Mouse (Mus musculus) intestine, embryonic 14.5 days (tissue): Measurements from ENCODE around the gene Glis1. TPM values are rescaled to one million over a fixed set of nuclear protein-coding genes. Genes with fewer than 3 reads are reported as not detected.

Experiments
- ATAC-seq: fragments of 200-750 bp; cut with Nextera tagmentation; replicated peaks from 2 replicates; pipeline ENCODE4 v1.8.0; 2017; ENCODE audit warnings: low read depth, moderate number of reproducible peaks, moderate TSS enrichment, moderate library complexity; ENCODE audit not compliant: low FRiP score, low TSS enrichment
- DNase-seq: peaks from one replicate; pipeline ENCODE4 v3.0.0-alpha.2; 2018; ENCODE audit warnings: low spot score
- H3K27ac ChIP-seq: fragments of 300-500 bp; sonication (generic); 2 replicates; pipeline ENCODE4 v1.5.1; 2014; ENCODE audit warnings: low read depth, mild to moderate bottlenecking, control low read depth
- H3K27me3 ChIP-seq: fragments of 300-500 bp; sonication (generic); replicated peaks from 2 replicates; pipeline ENCODE4 v1.6.1; 2014; ENCODE audit warnings: low read length, control low read depth; ENCODE audit not compliant: control insufficient read depth, insufficient read depth
- H3K36me3 ChIP-seq: fragments of 300-500 bp; sonication (generic); 2 replicates; pipeline ENCODE4 v1.6.1; 2014; ENCODE audit warnings: low read length, control low read depth; ENCODE audit not compliant: control insufficient read depth, insufficient read depth
- H3K4me1 ChIP-seq: fragments of 300-500 bp; sonication (generic); replicated peaks from 2 replicates; pipeline ENCODE4 v1.6.1; 2014; ENCODE audit warnings: low read length, control low read depth, mixed read lengths; ENCODE audit not compliant: control insufficient read depth, insufficient read depth
- H3K4me2 ChIP-seq: fragments of 300-500 bp; sonication (generic); 2 replicates; pipeline ENCODE4 v1.6.1; 2014; ENCODE audit warnings: low read length
- H3K4me3 ChIP-seq: fragments of 300-500 bp; sonication (generic); 2 replicates; pipeline ENCODE4 v1.5.1; 2014; ENCODE audit warnings: low read depth, low read length, control low read depth, mixed read lengths
- H3K9ac ChIP-seq: fragments of 300-500 bp; sonication (generic); 2 replicates; pipeline ENCODE4 v1.6.1; 2014; ENCODE audit warnings: mild to moderate bottlenecking, low read length
- H3K9me3 ChIP-seq: fragments of 300-500 bp; sonication (generic); 2 replicates; pipeline ENCODE4 v1.6.1; 2016; ENCODE audit warnings: low read length, control low read depth; ENCODE audit not compliant: control insufficient read depth
- WGBS: fragments of 180-500 bp; shearing (Covaris S2); extraction: QIAGEN DNeasy Blood & Tissue Kit; methylation state at CpG from one replicate; pipeline ENCODE4 v1.1.7; 2014; 5-methylcytosine and 5-hydroxymethylcytosine counted together
- polyA plus RNA-seq: library from polyadenylated mRNA; unstranded; fragments of >200 nt; fragmentation: Nextera tagmentation; extraction: Ambion mirVana; gene quantifications from 2 replicates; pipeline ENCODE4 v1.2.1, GENCODE M21; 2014

Gene Glis1
- polyA plus RNA-seq, 1 experiment from 2014 or later, result 0.43 TPM

DNA sequence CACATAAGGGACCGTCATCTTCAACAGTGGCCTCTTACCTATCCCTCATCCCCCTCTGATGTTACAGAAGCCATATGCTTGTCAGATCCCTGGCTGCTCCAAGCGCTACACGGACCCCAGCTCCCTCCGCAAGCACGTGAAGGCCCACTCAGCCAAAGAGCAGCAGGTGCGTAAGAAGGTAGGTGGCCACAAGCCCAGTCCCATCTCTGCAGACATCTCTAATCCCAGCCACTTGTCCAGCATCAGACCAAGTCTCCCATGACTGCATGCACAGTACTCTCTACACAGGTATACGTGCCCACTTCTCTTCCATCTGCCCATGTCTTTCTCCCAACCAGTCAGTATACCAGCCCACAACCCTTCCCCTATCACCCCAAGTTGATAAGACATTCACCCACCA lies 185.1 kb downstream of the Glis1 start:
- no peak for ATAC-seq
- H3K4me3 ChIP-seq, result no peak overlapping the region
- 92% methylated on average over 7 of the region's 7 CpGs for WGBS
- H3K27me3 ChIP-seq, result no peaks in the 10 kb centered on the region
- H3K4me1 ChIP-seq, result no peaks in the 10 kb centered on the region
- H3K9ac ChIP-seq, result no peak overlapping the region
- no peaks in the 10 kb centered on the region for H3K36me3 ChIP-seq
- DNase-seq, result no peak
- no peak overlapping the region for H3K27ac ChIP-seq
- H3K9me3 ChIP-seq, result no peaks in the 10 kb centered on the region
- H3K4me2 ChIP-seq, result no peak overlapping the region

DNA sequence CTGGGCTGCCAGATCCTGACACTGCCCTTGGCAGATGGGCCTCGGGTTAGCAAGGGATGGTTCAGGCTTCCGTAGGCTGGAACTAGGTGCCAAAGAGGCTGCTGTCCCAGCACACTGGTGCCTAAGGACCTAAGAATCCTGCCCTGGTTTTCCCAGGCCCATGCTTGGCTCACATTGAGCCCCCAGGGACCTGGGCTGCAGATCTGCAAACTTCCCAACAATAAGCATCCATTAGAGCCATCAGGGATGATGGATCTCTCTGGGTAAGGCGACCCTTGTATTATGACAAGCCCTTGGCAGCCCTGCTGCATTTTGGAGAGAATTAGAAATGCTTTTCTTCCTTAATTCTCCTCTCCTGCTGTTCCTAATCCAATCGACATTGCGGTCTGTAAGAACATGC lies 187.0 kb downstream of the Glis1 start:
- Histone ChIP-seq H3K9me3 (no peaks in the 10 kb centered on the region), H3K27ac (no peak overlapping the region), H3K4me1 (no peaks in the 10 kb centered on the region), H3K27me3 (0 out of 2 replicates have a peak, but pooled peaks cover under 1% of the 10 kb centered on the region), H3K4me3 (no peak overlapping the region), H3K4me2 (no peak overlapping the region), H3K9ac (no peak overlapping the region), H3K36me3 (no peaks in the 10 kb centered on the region)
- 72% methylated on average over 5 of the region's 5 CpGs for WGBS
- ATAC-seq, result no peak
- no peak for DNase-seq

DNA sequence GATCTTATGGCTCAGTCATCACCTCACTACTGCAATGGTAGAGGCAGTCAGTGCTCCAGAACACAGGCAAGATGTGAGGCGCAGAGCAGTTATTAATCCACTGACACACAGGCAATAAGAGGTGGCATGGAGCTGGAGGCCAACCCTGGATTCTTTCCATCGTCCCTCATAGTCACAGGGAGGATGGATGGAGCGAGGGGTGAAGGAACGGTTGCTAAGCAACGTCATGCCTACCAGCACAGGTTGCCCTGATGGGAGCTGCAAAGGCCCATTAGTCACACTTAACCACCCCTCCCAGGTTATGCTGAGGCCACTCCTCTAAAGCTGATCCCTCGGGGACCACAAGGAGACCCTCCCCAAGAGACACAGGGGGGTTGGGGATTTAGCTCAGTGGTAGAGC lies 187.9 kb downstream of the Glis1 start:
- no peak overlapping the region for H3K27ac ChIP-seq
- WGBS, result 70% methylated on average over 6 of the region's 6 CpGs

DNA sequence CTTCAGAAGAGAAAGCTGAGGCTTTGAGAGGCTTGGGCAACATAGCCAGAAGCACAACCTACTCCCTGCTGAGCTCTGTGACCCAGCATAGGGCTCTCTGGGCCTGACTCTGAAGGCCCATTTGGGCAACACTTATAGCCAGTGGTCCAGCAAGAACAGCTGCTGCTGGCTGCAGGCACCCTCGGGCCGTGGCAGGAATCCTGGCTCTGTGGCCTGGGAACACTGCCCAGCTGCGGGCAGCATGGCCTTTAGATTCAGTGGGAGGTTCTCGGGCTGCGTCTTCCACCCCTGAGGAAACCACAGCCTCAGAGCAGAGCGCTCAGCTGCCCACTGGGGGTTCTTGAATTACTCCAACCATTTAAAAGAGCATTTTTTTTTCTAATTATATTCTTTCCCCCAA lies 189.5 kb downstream of the Glis1 start:
- no peak for ATAC-seq
- Histone ChIP-seq H3K36me3 (no peaks in the 10 kb centered on the region), H3K9me3 (no peaks in the 10 kb centered on the region), H3K27me3 (0 out of 2 replicates have a peak, but pooled peaks cover 5% of the 10 kb centered on the region), H3K4me1 (no peaks in the 10 kb centered on the region), H3K4me2 (no peak overlapping the region), H3K9ac (no peak overlapping the region), H3K4me3 (no peak overlapping the region), H3K27ac (no peak overlapping the region)
- WGBS, result 76% methylated on average over 6 of the region's 6 CpGs
- DNase-seq, result no peak

More for the DNA sequence above, 187.9 kb downstream of the Glis1 start:
- no peak overlapping the region for H3K4me2 ChIP-seq
- H3K36me3 ChIP-seq, result no peaks in the 10 kb centered on the region
- H3K4me3 ChIP-seq, result no peak overlapping the region
- 0 out of 2 replicates have a peak, but pooled peaks cover 5% of the 10 kb centered on the region for H3K27me3 ChIP-seq
- DNase-seq (no peak), ATAC-seq (no peak)
- no peaks in the 10 kb centered on the region for H3K4me1 ChIP-seq
- H3K9ac ChIP-seq, result no peak overlapping the region
- H3K9me3 ChIP-seq, result no peaks in the 10 kb centered on the region

DNA sequence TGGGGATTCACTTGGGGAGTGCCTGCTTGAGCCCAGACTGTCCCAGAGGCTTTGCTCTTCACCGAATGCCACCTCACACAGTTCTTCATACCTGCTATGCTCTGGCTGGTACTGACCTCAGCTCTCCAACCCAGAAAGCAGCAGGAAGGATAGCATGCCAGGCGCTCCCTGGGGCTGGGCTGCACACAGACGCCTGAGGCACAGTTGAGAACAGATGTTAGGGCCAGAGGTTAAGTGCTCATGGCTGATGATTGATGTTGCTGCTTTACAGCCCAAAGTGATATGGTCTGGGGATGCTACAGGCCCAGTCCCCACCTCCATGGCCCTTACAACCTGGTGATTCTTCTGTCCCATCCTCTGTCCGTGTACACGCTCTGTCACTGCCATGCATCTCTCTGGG lies 190.6 kb downstream of the Glis1 start:
- ATAC-seq (no peak), DNase-seq (no peak)
- Histone ChIP-seq H3K36me3 (no peaks in the 10 kb centered on the region), H3K9ac (no peak overlapping the region), H3K4me2 (no peak overlapping the region), H3K4me1 (no peaks in the 10 kb centered on the region), H3K4me3 (no peak overlapping the region), H3K27me3 (0 out of 2 replicates have a peak, but pooled peaks cover 5% of the 10 kb centered on the region), H3K9me3 (no peaks in the 10 kb centered on the region), H3K27ac (no peak overlapping the region)
- 45% methylated on average over 5 of the region's 5 CpGs for WGBS

DNA sequence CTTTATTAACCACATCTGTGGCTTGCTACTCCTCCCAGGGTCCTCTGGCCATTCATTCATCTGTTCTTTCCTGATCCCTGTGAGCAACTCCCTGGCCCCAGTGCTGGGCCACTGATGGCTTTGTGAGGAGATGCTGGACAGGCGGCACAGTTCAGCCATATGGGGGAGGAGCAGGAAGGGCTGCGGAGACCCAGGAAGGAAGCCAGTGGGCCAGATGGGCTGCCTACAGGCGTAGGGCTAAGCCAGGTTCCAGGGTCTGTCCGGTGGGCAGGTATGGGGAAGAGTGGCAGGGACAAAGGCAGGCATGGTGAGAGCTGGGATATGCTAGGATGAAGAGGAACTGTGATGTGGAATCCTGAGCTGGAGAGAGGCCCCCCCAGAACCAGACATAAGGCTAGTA lies 193.8 kb downstream of the Glis1 start:
- ATAC-seq (no peak), DNase-seq (no peak)
- no peak overlapping the region for H3K27ac ChIP-seq
- no peaks in the 10 kb centered on the region for H3K4me1 ChIP-seq
- WGBS, result 79% methylated on average over 4 of the region's 4 CpGs
- H3K4me2 ChIP-seq, result no peak overlapping the region
- H3K9ac ChIP-seq, result no peak overlapping the region
- H3K36me3 ChIP-seq, result no peaks in the 10 kb centered on the region
- H3K27me3 ChIP-seq, result 0 out of 2 replicates have a peak, but pooled peaks cover 5% of the 10 kb centered on the region
- H3K4me3 ChIP-seq, result no peak overlapping the region
- no peaks in the 10 kb centered on the region for H3K9me3 ChIP-seq

DNA sequence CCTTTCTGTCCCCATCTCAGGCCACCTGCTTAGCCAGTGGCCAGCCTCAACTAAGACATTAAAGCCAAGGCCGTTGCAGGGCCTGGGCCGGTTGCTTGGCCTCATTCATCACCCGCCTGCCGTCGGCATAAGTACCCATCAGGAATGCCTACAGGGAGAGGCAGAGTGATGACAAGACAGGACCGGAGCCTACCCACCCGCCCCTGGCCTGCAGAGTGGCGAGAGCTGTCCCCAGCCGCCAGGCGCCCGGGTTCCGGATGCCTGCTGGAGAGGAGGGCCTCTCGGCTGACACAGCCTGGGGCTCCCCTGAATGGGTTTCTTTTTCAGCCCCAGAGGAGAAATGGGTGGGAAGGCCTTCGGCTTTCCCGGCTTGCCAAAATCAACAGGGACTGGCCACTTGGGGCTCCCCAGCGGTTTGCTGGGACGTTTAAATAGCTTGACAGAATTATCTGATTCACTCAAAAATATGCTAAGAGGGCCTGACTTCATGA lies 194.6 kb downstream of the Glis1 start:
- no peaks in the 10 kb centered on the region for H3K9me3 ChIP-seq

DNA sequence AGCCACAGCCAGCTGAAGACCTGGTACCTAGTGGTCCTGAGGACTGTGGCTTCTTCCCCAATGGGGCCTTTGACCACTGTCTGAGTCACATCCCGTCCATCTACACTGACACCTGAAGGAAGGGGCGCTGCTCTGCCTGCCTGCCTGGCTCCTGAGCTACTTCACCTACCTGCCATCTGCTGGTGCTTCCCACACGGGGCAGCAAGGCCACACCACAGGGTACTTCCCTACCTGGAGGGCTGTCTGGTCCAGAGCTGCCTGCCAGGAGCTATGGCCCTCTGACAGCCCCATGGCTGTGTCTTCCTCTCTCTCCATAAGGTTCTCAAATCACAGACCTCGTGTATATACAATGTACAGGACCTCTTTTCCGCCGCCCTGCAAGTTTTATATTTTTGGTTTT lies 200.2 kb downstream of the Glis1 start:
- 66% methylated on average over 6 of the region's 6 CpGs for WGBS

More for the DNA sequence above, 194.6 kb downstream of the Glis1 start:
- DNase-seq (no peak), ATAC-seq (no peak)
- 0 out of 2 replicates have a peak, but pooled peaks cover 5% of the 10 kb centered on the region for H3K27me3 ChIP-seq
- 67% methylated on average over 17 of the region's 17 CpGs for WGBS
- H3K4me1 ChIP-seq, result no peaks in the 10 kb centered on the region
- no peak overlapping the region for H3K27ac ChIP-seq
- H3K4me3 ChIP-seq, result no peak overlapping the region
- H3K36me3 ChIP-seq, result no peaks in the 10 kb centered on the region
- H3K9ac ChIP-seq, result no peak overlapping the region
- H3K4me2 ChIP-seq, result no peak overlapping the region

DNA sequence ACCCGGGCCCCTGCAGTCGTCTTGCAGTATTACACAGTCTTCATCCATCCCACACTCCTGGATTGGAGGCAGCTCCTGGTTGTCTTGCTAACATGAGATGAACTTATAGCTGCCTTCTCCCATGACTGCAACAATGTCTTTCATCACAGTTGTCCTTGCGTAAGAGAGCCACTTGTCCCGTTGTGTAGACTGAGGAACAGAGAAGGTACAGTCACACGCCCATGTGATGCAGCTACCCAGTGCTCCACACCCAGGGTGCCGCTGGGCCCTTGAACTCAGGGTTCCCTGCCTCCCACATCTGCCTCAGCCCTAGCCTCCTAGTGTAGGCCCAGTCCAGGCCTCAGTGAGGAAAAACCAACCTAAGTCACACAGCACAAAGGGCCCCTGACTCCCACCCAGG lies 201.7 kb downstream of the Glis1 start:
- no peak overlapping the region for H3K9ac ChIP-seq
- no peaks in the 10 kb centered on the region for H3K9me3 ChIP-seq
- no peak for DNase-seq
- WGBS, result 76% methylated on average over 6 of the region's 6 CpGs
- peaks cover 9% of the 10 kb centered on the region; the same call in 1 of the 2 replicates for H3K4me1 ChIP-seq
- H3K27me3 ChIP-seq, result no peaks in the 10 kb centered on the region
- H3K27ac ChIP-seq, result no peak overlapping the region
- no peak for ATAC-seq
- no peak overlapping the region for H3K4me3 ChIP-seq
- H3K4me2 ChIP-seq, result no peak overlapping the region
- no peaks in the 10 kb centered on the region for H3K36me3 ChIP-seq

More for the DNA sequence above, 200.2 kb downstream of the Glis1 start:
- Histone ChIP-seq H3K4me2 (no peak overlapping the region), H3K9ac (no peak overlapping the region), H3K9me3 (no peaks in the 10 kb centered on the region), H3K4me3 (no peak overlapping the region), H3K36me3 (no peaks in the 10 kb centered on the region), H3K4me1 (peaks cover 9% of the 10 kb centered on the region; the same call in 1 of the 2 replicates), H3K27ac (no peak overlapping the region), H3K27me3 (no peaks in the 10 kb centered on the region)
- no peak for DNase-seq
- no peak for ATAC-seq
